ENCODE assay signal across 9 mouse cellular contexts in genomic region chr16:10088461-10089353, GRCm38 (mm10).
DNase-seq lines count a peak whose midpoint lies in the region; ATAC-seq and TF ChIP-seq lines count a peak whose summit lies in the region.
"Had no signal": no experiment of that assay in that cellular context is flagged by ENCODE, and none has a peak within 500 bp of the region (broad histone marks: within the 10 kb centered on the region; RNA-seq: fewer than 3 reads in every experiment).

No protein-coding gene starts in this region.

- no peak overlapping the region for H3K4me3 ChIP-seq in kidney, embryonic 15.5 days (replicated peaks)
- no peak overlapping the region for H3K4me3 ChIP-seq in cortical plate, adult 2 months (ENCODE audit: insufficient read depth, low read length)
- no peak overlapping the region for H3K4me3 ChIP-seq in hindbrain, embryonic 14.5 days (replicated peaks; ENCODE audit: low read length)
- no peak overlapping the region for H3K4me3 ChIP-seq in lung, embryonic 16.5 days (ENCODE audit: low read length)
- H3K4me3 ChIP-seq: limb, embryonic 15.5 days had no signal

- peak; percentile 59 for TF ChIP-seq CTCF in cortical plate, adult 2 months (IDR thresholded peaks at IDR 0.05; ENCODE audit: extremely low read depth, insufficient read depth, low read length)

- peak; percentile 9 to 32 for DNase-seq in kidney, adult 8-10 months
- peak; percentile 34 for DNase-seq in Muller cell, postnatal 12 days (ENCODE audit: inconsistent ontology term)
- peak; percentile 76 for DNase-seq in hindbrain, embryonic 14.5 days (ENCODE audit: low spot score)
- peak; percentile 21 for DNase-seq in yolk sac, embryonic 10.5 days (ENCODE audit: low spot score)
- no peak for DNase-seq in spleen, postnatal 10 days (ENCODE audit: low spot score in 2 of 2)

- no peak overlapping the region for H3K4me2 ChIP-seq in kidney, embryonic 15.5 days
- H3K4me2 ChIP-seq in hindbrain, embryonic 14.5 days (replicated peaks), result no peak overlapping the region
- no peak overlapping the region for H3K4me2 ChIP-seq in lung, embryonic 16.5 days (ENCODE audit: low read depth, low read length)
- H3K4me2 ChIP-seq: limb, embryonic 15.5 days had no signal

- TF ChIP-seq POLR2A in cortical plate, adult 2 months (IDR thresholded peaks at IDR 0.05; ENCODE audit: extremely low read depth, insufficient read depth, low read length), result no peak

- no peaks in the 10 kb centered on the region for H3K4me1 ChIP-seq in kidney, embryonic 15.5 days
- no peaks in the 10 kb centered on the region for H3K4me1 ChIP-seq in cortical plate, adult 2 months (ENCODE audit: control insufficient read depth, insufficient read depth, low read length)
- H3K4me1 ChIP-seq in hindbrain, embryonic 14.5 days (replicated peaks; ENCODE audit: control insufficient read depth, insufficient read depth, low read length), result no peaks in the 10 kb centered on the region
- H3K4me1 ChIP-seq in lung, embryonic 16.5 days (replicated peaks; ENCODE audit: control insufficient read depth, insufficient read depth, low read length), result no peaks in the 10 kb centered on the region
- H3K4me1 ChIP-seq: limb, embryonic 15.5 days had no signal

- no peak overlapping the region for H3K27ac ChIP-seq in kidney, embryonic 15.5 days
- H3K27ac ChIP-seq in cortical plate, adult 2 months (ENCODE audit: insufficient read depth, low read length), result no peak overlapping the region
- no peak overlapping the region for H3K27ac ChIP-seq in hindbrain, embryonic 14.5 days
- H3K27ac ChIP-seq in lung, embryonic 16.5 days (ENCODE audit: low read length), result no peak overlapping the region
- H3K27ac ChIP-seq: limb, embryonic 15.5 days had no signal

- no peak for ATAC-seq in kidney, embryonic 15.5 days (replicated peaks; ENCODE audit: low FRiP score)
- ATAC-seq in hindbrain, embryonic 14.5 days (ENCODE audit: low FRiP score), result no peak
- ATAC-seq in lung, embryonic 16.5 days (ENCODE audit: low read depth), result peak; percentile 34; the same call in 1 of the 2 replicates

- no peaks in the 10 kb centered on the region for H3K27me3 ChIP-seq in kidney, embryonic 15.5 days
- H3K27me3 ChIP-seq in hindbrain, embryonic 14.5 days (ENCODE audit: control insufficient read depth, insufficient read depth, low read length), result no peaks in the 10 kb centered on the region
- H3K27me3 ChIP-seq in lung, embryonic 16.5 days (ENCODE audit: control insufficient read depth, insufficient read depth, low read depth, low read length), result no peaks in the 10 kb centered on the region
- H3K27me3 ChIP-seq: limb, embryonic 15.5 days had no signal

- H3K9ac ChIP-seq in kidney, embryonic 15.5 days, result no peak overlapping the region
- H3K9ac ChIP-seq in hindbrain, embryonic 14.5 days, result no peak overlapping the region
- no peak overlapping the region for H3K9ac ChIP-seq in lung, embryonic 16.5 days (ENCODE audit: low read length)
- H3K9ac ChIP-seq: limb, embryonic 15.5 days had no signal

- no peaks in the 10 kb centered on the region for H3K36me3 ChIP-seq in kidney, embryonic 15.5 days
- no peaks in the 10 kb centered on the region for H3K36me3 ChIP-seq in hindbrain, embryonic 14.5 days (replicated peaks; ENCODE audit: control insufficient read depth, insufficient read depth)
- no peaks in the 10 kb centered on the region for H3K36me3 ChIP-seq in lung, embryonic 16.5 days (ENCODE audit: control insufficient read depth, insufficient read depth, low read length)
- H3K36me3 ChIP-seq: limb, embryonic 15.5 days had no signal

- H3K9me3 ChIP-seq in kidney, embryonic 15.5 days (replicated peaks), result no peaks in the 10 kb centered on the region
- no peaks in the 10 kb centered on the region for H3K9me3 ChIP-seq in hindbrain, embryonic 14.5 days (ENCODE audit: control insufficient read depth, low read length)
- H3K9me3 ChIP-seq in lung, embryonic 16.5 days (ENCODE audit: control insufficient read depth, low read length), result no peaks in the 10 kb centered on the region
- H3K9me3 ChIP-seq: limb, embryonic 15.5 days had no signal

- 60% methylated on average over 18 of the region's 18 CpGs for WGBS in kidney, embryonic 15.5 days
- 59% methylated on average over 18 of the region's 18 CpGs for WGBS in hindbrain, embryonic 14.5 days
- 56% methylated on average over 18 of the region's 18 CpGs for WGBS in lung, embryonic 16.5 days

Comparison
In these comparisons a context has a peak if more than half of its experiments do, and no peak if none do; other contexts are left out.
1. DNase-seq: peak in kidney, adult 8-10 months (2 of 2), Muller cell, postnatal 12 days (single experiment), hindbrain, embryonic 14.5 days (single experiment) and yolk sac, embryonic 10.5 days (single experiment); none in spleen, postnatal 10 days (0 of 2).